Mouse (Mus musculus) lung, adult 2 months (tissue): ENCODE measurements at regions not wholly inside any gene's neighbourhood (a gene's known extent, or its start where the extent isn't known, plus 50 kb on each side); places are given as distances from the start of the nearest gene placed in this dataset.

Experiments
- DNase-seq: peaks from one replicate; pipeline ENCODE4 v3.0.0; 2022
- H3K4me1 ChIP-seq: fragments of 200-500 bp; 2 replicates; pipeline ENCODE4 v1.6.1; 2011; ENCODE audit warnings: low read length; ENCODE audit not compliant: control insufficient read depth, insufficient read depth
- H3K4me3 ChIP-seq: fragments of 200-500 bp; replicated peaks from 2 replicates; pipeline ENCODE3; 2011; ENCODE audit warnings: low read depth, mild to moderate bottlenecking, control low read depth, low read length; ENCODE audit errors: extremely low read depth
- CTCF ChIP-seq: fragments of 200-500 bp; IDR thresholded peaks from 2 replicates; pipeline ENCODE4 v1.5.1; 2011; ENCODE audit warnings: mild to moderate bottlenecking, low read length, control low read depth; ENCODE audit not compliant: insufficient read depth
- POLR2A ChIP-seq: fragments of 200-500 bp; IDR thresholded peaks from 2 replicates; pipeline ENCODE4 v1.6.1; 2011; ENCODE audit warnings: low read depth, mild to moderate bottlenecking, control low read depth, low read length, borderline replicate concordance; ENCODE audit errors: extremely low read depth
- WGBS: fragments of 180-500 bp; shearing (Covaris S2); methylation state at CpG from one replicate; pipeline ENCODE4 v1.1.7; 2018; 5-methylcytosine and 5-hydroxymethylcytosine counted together

- no peak for DNase-seq
- TF ChIP-seq CTCF (no peak), POLR2A (no peak)
- no peak overlapping the region for H3K4me3 ChIP-seq
- WGBS = 72% methylated on average over 5 of the region's 5 CpGs
- H3K4me1 ChIP-seq = no peaks in the 10 kb centered on the region; the same call in 1 of the 2 replicates
Observed at GRCm38 (mm10) chr17:68112763-68113330, 108.9 kb upstream of the Arhgap28 start.

GRCm38 (mm10) chr17:68115599-68115998 is 111.7 kb upstream of the Arhgap28 start:
- TF ChIP-seq CTCF (no peak), POLR2A (no peak)
- 48% methylated on average over 4 of the region's 4 CpGs for WGBS
- no peak for DNase-seq
- no peak overlapping the region for H3K4me3 ChIP-seq
- H3K4me1 ChIP-seq = no peaks in the 10 kb centered on the region; the same call in 1 of the 2 replicates

DNA sequence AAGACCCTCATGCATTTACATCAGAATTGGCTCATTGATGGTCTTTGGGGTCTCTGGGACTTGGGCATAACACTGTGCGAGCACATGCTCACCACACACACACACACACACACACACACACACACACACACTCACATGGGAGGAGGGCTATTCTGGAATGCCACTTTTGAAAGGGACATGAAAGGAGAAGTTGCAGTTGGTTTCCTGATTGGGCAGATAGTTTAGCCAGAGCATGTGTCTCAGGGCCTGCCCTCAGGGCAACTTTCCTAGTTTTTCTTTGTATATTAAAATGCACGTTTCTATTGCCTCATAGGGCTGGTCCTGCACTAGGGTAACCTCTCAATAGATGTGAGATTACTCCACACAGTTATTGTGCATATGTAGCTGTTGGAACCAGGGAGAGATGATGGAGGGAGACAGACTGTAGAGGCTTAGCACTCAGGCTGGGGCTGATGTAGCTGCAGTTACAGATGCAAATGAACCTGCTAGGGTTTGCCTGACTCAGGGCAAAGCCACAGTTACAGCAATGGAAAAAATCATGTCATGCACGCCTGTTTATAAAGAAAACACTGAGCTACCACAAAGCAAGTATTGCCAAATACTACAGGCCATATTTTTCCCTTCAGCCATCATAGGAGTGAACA is 115.3 kb upstream of the Arhgap28 start:
- Histone ChIP-seq H3K4me1 (no peaks in the 10 kb centered on the region), H3K4me3 (no peak overlapping the region)
- WGBS = 64% methylated on average over 3 of the region's 3 CpGs
- no peak for DNase-seq
- no peak for TF ChIP-seq CTCF
- no peak for TF ChIP-seq POLR2A

GRCm38 (mm10) chr17:68120230-68120629 is 116.3 kb upstream of the Arhgap28 start:
- TF ChIP-seq POLR2A (no peak), CTCF (no peak)
- 62% methylated on average over 5 of the region's 5 CpGs for WGBS
- H3K4me1 ChIP-seq = no peaks in the 10 kb centered on the region
- H3K4me3 ChIP-seq = no peak overlapping the region
- DNase-seq = no peak

DNA sequence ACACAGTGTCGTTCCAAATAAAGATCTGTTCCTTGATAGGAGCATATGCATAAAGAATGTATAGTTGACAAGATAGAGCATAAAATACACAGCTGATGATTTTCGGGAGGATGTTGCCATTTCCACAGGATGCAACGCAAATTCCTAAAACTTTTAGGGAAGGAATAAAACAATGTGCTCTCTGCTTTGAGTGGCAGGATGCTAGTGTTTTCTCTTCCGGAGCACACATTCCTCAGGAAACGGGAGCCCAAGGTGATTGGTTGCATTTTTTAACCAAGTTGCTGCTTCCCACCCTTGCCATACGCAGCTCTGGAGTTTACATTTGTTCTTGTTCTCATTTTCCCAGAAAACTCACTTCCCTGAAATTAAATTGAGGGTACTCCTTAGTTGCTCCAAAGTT is 116.8 kb upstream of the Arhgap28 start:
- WGBS = 46% methylated on average over 6 of the region's 6 CpGs
- no peak for DNase-seq
- Histone ChIP-seq H3K4me1 (no peaks in the 10 kb centered on the region), H3K4me3 (no peak overlapping the region)
- TF ChIP-seq POLR2A = no peak
- no peak for TF ChIP-seq CTCF

GRCm38 (mm10) chr17:68134373-68134772 is 130.5 kb upstream of the Arhgap28 start:
- TF ChIP-seq POLR2A (no peak), CTCF (no peak)
- 35% methylated on average over 10 of the region's 10 CpGs for WGBS
- Histone ChIP-seq H3K4me3 (no peak overlapping the region), H3K4me1 (peaks cover 3% of the 10 kb centered on the region; the same call in 1 of the 2 replicates)
- DNase-seq = no peak

DNA sequence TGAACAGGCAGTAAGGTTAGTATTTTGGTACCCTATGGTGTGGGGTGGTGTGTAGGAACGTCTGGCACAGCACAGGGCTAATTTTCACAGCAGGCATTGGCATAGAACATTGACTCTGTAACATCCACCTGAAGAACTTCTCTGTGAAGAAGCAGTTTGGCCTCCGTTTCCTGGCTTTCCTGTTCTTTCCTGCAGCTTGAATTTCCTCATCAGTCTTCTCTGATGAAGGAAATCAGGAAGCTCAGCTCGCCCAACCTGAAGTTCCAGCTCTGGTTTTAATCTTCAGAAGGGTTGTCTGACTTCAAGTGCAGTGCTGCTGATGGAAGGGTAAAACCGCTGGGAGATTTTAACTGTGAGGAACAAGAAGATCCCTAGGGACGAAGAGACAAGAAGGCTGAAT is 131.5 kb upstream of the Arhgap28 start:
- 67% methylated on average over 5 of the region's 5 CpGs for WGBS
- DNase-seq = no peak
- H3K4me3 ChIP-seq = no peak overlapping the region
- no peak for TF ChIP-seq POLR2A
- no peak for TF ChIP-seq CTCF
- H3K4me1 ChIP-seq = peaks cover 3% of the 10 kb centered on the region; the same call in 1 of the 2 replicates

- TF ChIP-seq CTCF = no peak
- no peak for TF ChIP-seq POLR2A
- no peak for DNase-seq
- WGBS = 79% methylated on average over 7 of the region's 7 CpGs
- no peak overlapping the region for H3K4me3 ChIP-seq
- H3K4me1 ChIP-seq = no peaks in the 10 kb centered on the region
Observed at GRCm38 (mm10) chr17:68143307-68143706, 130.3 kb upstream of the L3mbtl4 start.

GRCm38 (mm10) chr17:68149237-68149792 is 124.3 kb upstream of the L3mbtl4 start:
- no peak for TF ChIP-seq POLR2A
- no peak for TF ChIP-seq CTCF
- H3K4me3 ChIP-seq = no peak overlapping the region
- WGBS = 91% methylated on average over 10 of the region's 10 CpGs
- DNase-seq = no peak
- H3K4me1 ChIP-seq = no peaks in the 10 kb centered on the region

- Histone ChIP-seq H3K4me3 (no peak overlapping the region), H3K4me1 (no peaks in the 10 kb centered on the region)
- TF ChIP-seq POLR2A (no peak), CTCF (no peak)
- 80% methylated on average over 11 of the region's 11 CpGs for WGBS
- DNase-seq = no peak
Observed at GRCm38 (mm10) chr17:68152438-68153120, 121.0 kb upstream of the L3mbtl4 start.
